Mouse (Mus musculus) hematopoietic stem cell, adult 5-6 weeks (primary cell): ENCODE measurements around the gene Smap2. TPM values are rescaled to one million over a fixed set of nuclear protein-coding genes. Genes with fewer than 3 reads are reported as not detected.

Experiments used
- ATAC-seq, 2 experiments: fragments of 125-278 bp in 1 of 2; replicated peaks in 1 of 2; 2 replicates each; pipeline ENCODE4 v1.8.0; 2016 to 2017; ENCODE audit warnings: inconsistent platforms in 2 of 2, mild to moderate bottlenecking in 2 of 2, moderate number of reproducible peaks in 2 of 2, low read depth in 1 of 2, moderate TSS enrichment in 1 of 2; ENCODE audit not compliant: low FRiP score in 2 of 2, poor library complexity in 2 of 2, severe bottlenecking in 2 of 2, insufficient read depth in 1 of 2, low TSS enrichment in 1 of 2
- total RNA-seq: library from RNA; stranded (forward); fragments of 172-1452, 232-1000 nt; gene quantifications from 2 replicates; pipeline ENCODE4 v1.2.3, GENCODE M21; 2017

Smap2 gene
- total RNA-seq, 1 experiment from 2014 or later: 52.8 TPM

DNA sequence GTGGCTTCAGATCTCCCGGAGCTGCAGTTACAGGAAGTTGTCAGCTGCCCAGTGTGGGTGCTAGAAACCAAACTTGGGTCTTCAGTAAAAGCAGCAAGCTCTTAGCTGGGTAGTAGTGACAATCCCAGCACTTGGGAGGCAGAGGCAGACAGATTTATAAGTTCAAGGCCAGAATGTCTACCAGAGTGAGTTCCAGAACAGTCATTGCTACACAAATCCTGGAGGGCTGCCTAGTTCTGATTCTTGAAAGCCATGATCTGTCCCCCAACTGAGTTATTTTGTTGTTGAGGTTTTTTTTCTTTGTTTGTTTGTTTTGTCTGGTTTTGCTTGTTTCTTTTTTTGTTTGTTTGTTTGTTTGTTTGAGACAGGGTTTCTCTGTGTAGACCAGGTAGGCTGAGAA lies 11.1 kb upstream of the Smap2 start:
- ATAC-seq: no peak

DNA sequence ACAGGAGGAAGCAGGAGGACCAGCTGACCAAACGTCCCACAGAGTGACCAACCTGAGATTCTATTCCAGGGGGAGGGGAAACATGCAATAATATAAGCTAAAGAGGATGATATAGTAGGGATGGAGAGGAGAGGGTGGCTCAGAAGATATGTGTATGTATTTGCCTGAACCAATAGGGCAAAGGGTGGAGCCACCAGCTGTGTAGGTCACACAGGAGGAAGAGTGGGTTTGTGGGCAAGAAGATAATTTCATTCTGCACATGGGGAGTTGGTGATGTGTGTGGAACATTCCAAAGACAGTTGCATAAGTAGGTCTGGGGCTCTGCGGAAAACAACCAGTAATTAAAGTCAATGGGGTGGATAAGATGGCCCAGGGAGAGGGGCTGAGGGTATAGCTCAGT lies 8.6 kb upstream of the Smap2 start:
- ATAC-seq: no peak

DNA sequence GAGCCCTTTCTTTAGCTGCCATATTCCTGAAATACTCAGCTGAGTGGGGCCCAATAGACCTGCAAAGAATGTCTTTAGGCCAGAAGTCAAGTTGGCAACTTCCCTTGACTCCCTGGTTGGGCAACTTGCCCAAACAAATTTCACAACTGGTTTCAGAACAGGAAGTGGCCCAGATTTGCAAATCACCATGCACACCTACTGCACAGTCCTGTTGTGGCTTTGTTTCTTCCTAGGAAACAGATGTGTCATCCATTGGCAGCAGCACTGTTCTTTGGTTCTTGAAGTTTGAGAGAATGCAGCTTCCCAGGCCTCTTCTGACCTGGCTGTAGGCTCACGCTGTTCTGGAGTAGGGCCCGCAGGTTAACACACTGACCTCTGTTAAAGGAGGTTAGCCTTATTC lies 6.9 kb upstream of the Smap2 start:
- ATAC-seq: peak; percentile 90 to 91

DNA sequence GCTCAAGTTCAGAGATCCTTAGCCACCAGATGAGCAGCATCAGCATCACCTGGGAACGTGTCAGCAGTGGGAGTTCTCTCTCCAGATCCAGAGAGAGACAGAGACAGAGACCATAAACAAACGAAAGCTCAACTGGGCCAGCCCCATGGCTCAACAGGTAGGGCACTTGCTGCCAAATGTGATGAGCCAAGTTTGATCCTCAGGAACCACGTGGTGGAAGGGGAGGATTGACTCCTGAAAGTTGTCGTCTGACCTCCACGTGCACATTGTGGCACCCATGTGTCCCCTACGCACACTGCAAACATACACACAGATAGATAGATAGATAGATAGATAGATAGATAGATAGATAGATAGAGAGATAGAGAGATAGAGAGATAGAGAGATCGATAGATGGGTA lies 6.4 kb upstream of the Smap2 start:
- no peak for ATAC-seq

DNA sequence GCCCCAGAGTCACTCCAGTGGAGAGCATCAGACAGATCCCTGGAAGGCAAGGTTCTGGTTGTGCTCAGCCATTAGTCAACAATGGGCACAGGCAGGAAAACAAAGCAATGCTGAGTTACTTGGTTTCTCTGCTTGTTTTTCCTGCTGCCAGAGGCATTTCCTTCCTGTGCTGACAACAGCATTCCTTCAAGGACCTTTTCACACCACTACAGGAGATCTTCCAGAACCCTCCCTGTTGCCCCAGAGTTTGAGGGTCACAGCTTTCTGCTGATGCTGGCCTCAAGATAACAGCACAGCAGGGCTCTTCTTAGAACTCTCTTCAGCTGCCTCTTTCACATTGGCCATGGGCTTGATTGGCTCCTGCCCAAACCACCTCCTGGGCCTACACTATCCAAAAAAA lies 4.9 kb upstream of the Smap2 start:
- no peak for ATAC-seq

DNA sequence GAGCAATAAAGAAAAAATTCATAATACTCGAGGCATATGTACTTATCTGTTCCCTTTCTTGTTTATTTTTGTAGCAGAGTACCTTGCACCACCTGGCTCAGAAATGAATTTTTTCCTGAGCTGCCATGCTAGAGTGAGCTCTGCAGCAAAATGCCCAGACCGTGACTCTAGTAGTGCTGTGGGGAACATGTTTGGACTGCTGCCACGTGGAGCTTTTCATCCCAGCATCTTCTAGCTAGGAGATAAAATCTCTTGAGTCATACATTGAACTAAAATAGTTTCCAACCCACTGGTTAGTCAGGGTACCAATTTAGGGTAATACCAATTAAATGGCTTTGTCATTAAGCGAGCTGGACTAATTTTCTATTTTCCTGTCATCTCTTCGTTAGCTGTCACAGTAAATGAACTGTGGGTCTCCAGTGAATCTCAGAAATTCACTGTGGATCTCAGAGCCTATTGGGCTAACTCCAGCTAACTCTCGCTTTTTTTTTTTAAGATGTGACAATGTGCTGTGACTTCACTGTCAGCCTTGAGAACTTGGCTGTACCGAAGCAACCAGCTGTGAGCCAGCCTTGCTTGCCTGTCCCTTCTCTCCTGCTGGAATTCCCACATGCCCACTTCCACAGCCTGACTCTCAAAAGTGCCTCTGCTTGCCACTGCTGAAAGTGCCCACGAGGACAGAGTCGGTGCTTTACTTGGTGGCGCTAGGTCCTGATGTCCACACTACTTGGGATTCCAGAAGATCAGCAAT lies 3.2 kb upstream of the Smap2 start:
- ATAC-seq: no peak

DNA sequence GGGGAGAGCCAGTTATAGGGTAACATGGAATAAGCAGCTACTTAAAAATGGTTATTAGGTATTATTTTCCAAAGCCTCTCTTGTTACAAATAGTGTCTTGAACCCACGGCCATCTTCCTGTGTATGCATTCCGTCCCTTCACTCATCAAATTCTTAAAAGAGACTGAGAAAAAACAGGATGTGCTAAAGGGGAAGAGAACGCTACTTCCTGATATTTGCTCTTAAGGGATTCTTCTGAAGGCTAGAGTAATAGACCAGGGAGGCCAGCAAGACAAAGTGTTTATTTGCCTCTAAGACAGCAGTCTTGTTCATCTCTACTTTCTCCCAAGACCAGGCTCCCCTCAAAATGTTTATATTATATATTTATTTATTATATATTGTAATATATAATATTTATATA lies 1.2 kb upstream of the Smap2 start:
- no peak for ATAC-seq

DNA sequence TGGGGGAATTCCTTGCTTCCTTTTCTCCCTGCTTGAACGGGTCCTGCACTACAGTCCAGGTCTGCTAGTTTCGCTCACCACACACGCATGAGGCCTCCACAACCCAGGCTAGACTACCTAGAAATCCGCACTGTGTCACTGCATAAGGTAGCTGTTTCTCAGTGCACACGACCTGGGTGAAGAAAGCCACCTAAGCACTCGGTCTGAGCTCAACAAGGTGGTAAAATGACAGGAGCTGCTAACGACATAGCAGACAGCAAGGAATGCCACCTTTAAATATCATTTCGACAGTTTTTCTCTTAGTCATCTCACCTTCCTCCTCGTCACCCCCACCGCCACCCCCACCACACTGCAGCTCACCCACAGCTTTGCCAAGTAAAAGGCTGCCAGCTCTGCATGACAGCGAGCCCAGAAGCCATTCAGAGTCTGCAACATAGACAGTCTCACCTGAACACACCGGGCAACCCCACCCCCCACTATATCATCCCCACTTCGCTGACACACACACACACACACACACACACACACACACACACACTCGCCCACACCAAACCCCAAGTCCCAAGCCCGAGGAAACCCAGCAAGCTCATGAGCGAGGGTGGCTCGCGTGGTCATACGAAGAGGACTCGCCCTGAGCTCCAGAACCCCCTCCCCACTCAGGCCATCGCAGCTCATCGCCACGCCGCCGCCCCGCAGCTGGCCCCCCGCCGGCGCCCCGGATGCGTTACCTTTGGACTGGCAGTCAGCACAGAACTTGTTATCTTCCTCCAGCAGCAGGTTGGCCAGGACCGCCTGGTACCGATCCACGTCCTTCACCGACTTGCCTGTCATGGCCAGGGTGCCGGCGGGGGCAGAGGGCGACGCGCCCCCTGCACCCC lies 787 bp downstream of the Smap2 start:
- peak; percentile 10 to 33; a peak in 2 of 4 replicates for ATAC-seq

DNA sequence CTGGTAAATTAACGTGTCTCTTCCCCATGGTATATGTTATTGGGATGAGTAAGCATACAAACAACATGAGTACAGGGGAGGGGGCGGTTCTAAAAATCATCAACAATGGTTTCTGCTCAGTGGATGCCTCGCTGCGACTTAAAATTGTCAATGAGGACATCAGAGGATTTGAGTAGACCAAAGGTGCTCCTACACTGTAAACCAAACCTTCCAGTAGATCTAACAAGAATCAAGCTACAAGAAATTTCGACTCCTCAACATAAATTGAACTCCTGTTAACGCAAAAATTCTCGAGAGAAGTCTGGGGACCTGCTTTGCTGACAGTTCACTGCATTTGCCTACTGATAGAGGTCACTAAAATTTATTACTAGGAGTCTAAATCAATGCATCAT lies 1.8 kb downstream of the Smap2 start:
- ATAC-seq: no peak

DNA sequence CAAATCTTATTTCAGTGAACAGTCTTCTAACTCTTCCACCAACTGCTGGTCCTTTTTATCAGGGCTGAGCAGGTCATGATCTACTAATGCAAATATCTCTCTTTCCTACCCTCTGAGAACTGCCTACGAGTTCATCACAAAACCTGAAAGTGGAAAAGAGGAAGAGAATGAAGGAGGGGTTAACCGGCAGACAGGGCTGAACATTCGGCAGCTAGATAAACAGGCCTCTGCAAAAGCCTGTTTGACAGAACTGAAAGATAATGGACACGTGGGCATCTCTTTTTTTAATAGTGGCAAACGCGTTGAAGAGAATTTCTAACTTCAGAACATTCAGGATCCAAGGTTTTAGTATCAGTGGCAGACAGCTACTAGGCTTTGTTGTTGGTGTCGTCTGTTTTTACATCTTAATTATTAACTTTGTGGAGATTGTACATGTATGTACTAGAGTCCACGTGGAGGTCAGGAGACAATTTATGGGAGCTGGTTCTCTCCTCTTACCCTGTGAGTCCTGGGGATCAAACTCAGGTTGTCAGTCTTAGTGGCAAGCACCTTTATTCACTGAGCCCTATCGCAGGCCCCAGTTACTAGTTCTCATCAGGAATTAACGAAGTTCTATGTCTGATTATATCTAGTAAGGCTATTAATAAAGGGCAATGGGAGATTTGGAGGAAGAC lies 2.3 kb downstream of the Smap2 start:
- ATAC-seq: peak; percentile 55 to 63

DNA sequence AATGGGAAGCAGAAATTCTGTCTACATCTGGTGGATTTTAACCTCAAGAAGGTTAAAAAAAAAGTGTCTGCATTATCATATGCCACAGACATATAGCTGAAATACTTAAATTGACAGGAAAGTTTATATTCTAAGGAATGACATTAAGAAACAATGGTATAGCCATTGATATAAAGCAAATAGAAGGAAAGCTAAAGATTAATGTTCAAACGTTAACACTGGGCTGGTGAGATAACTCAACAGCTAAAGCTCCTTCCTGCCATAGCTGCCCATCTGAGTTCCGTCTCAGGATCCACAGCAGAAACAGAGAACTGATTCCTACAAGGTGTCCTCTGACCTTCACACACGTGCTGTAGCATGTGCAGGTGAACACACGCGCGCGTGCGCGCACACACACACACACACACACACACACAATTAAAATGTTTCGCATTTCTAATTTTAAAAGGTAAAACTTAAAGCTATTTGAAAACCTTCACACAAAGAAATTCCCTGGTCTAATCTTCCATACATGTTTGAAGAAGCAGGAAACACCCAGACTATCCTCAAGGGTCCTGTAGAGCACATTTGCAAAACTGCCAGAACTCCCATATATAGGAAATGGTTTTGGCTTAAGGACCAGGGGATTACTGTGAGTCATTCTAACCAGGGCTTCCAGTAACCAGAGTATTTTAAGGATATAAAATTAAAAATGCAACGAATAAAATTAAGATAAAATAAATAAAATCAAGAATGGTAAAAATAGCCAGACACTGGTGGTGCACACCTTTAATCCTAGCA lies 6.1 kb downstream of the Smap2 start:
- no peak for ATAC-seq

DNA sequence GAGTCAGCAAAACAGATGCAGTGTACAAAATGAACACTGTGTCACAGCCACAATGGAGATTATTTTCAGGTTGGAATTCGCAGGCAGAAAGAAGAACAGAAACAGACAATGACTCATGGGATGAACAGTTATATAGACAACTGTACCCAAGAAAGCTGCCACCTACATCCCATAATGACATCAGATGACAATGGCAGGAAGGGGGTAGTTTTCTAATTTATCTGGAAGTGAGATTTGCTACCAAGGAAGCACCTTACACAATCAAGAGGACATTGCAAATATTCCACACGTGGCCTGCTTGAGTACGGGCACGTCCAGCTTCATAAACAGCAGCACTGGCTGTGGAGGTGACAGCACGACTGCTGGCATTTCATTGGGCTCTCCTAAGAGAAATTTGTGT lies 7.9 kb downstream of the Smap2 start:
- ATAC-seq: no peak

DNA sequence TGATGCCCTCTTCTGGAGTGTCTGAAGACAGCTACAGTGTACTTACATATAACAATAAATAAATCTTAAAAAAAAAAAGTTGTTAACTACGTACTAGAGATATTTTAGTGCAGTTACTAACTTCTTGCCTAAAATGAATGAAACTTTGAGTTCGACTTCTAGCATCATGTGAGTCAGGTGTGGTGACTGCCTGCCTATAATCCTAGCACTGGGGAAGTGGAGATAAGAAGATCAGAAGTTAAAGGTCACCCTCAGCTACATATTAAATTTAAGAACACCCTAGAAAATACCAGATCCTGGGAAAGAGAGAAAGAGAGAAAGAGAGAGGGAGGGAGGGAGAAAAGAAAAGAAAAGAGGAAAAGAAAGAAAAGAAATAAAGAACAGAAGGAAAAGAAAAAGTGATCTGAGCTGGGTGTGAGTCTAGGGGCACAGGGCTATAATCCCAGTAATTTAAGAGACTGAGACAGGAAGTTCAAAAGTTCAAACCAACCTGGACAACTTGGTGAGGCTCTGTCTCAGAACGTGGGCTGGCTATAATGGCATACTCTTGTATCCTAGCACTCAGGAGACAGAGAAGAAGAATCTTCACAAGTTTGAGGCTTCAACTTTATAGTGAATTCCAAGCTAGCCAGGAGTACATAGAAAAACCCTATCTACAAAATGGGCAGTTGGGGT lies 8.8 kb downstream of the Smap2 start:
- ATAC-seq: no peak

DNA sequence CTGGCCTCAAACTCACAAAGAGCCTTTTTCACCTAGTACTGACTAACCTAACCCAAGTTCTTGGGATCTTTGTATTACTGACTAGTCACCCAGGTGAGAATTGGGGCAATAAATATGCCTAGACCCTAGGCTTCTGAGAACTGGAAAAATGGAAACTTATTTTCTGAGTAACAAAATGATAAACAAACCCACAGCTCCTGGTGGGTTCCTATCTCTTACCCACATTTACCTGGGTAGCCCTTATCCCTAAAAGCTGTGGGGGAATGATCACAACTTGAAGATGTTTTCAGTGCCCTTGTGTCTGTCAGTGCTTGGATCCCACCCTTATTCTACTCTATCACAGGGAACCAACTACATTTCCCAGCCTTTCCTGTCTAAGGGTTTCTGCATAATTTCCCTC lies 10.0 kb downstream of the Smap2 start:
- no peak for ATAC-seq

DNA sequence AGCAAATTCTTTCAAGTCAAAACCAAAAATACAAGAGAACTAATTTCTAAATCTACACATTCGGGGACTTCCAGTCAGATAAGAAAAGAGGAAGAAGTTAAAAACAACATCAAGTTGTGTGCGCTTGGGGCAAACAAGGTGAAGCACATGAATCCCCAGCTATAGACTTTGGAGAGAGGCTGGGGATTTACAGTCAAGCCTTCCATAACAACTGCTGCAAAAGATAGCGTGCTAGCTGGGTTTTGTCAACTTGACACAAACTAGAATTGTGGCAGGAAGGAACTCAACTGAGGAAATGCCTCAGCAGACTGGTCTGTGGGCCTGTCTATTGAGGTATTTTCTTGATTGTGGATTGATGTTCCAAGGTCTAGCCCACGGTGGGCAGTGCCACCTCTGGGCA lies 12.4 kb downstream of the Smap2 start:
- ATAC-seq: peak; percentile 58 to 82

DNA sequence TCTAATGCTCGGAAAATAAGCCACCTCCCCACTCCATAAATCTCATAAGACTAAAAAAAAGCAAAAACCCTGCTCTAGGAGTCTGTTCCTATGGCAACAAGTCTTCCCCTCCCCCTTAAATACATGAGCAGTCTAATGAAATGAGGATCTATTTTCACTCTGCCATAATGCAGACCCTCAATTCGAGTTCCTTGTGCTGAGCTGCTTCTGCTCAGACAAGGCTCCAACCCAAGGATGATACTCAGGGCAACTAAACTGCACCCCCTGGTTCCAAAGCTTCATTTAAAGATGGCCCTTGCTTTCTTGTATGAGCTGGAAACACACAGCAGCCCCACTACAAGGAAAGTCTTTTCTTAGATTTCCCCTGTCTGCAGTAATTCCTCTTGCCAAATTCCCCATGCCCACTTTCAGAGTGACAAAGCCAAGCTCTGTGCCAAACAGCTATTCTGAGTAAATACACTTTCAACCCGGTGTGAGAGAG lies 13.4 kb downstream of the Smap2 start:
- no peak for ATAC-seq
